Mouse (Mus musculus) limb, embryonic 13.5 days (tissue): ENCODE data around the gene Dedd2. TPM values are rescaled to one million over a fixed set of nuclear protein-coding genes. Genes with fewer than 3 reads are reported as not detected.
"Not testable (repeated sequence)": the region's sequence is repeated elsewhere in the genome, so short reads cannot be mapped to it uniquely, and the experiment has no call there.

Experiments used
- ATAC-seq: fragments of 200-750 bp; cut with Nextera tagmentation; 2 replicates; pipeline ENCODE4 v1.8.0; 2017; ENCODE audit warnings: low read depth, moderate number of reproducible peaks, moderate TSS enrichment; ENCODE audit not compliant: low FRiP score
- H3K27ac ChIP-seq: fragments of 300-500 bp; sonication (generic); 2 replicates; pipeline ENCODE4 v1.5.1; 2015; ENCODE audit warnings: inconsistent platforms, mild to moderate bottlenecking, moderate library complexity
- H3K27me3 ChIP-seq: fragments of 300-500 bp; sonication (generic); 2 replicates; pipeline ENCODE4 v1.6.1; 2015; ENCODE audit warnings: mild to moderate bottlenecking, inconsistent platforms
- H3K36me3 ChIP-seq: fragments of 300-500 bp; sonication (generic); 2 replicates; pipeline ENCODE4 v1.6.1; 2015; ENCODE audit warnings: inconsistent platforms, mild to moderate bottlenecking, moderate library complexity
- H3K4me1 ChIP-seq: fragments of 300-500 bp; sonication (generic); 2 replicates; pipeline ENCODE4 v1.6.1; 2015; ENCODE audit warnings: inconsistent platforms
- H3K4me2 ChIP-seq: fragments of 300-500 bp; sonication (generic); replicated peaks from 2 replicates; pipeline ENCODE4 v1.6.1; 2015; ENCODE audit warnings: inconsistent platforms, mild to moderate bottlenecking, moderate library complexity
- H3K4me3 ChIP-seq: fragments of 300-500 bp; sonication (generic); 2 replicates; pipeline ENCODE4 v1.5.1; 2015; ENCODE audit warnings: moderate library complexity, mild to moderate bottlenecking, inconsistent platforms
- H3K9ac ChIP-seq: fragments of 300-500 bp; sonication (generic); 2 replicates; pipeline ENCODE4 v1.6.1; 2015; ENCODE audit warnings: mild to moderate bottlenecking, inconsistent platforms
- H3K9me3 ChIP-seq: fragments of 300-500 bp; sonication (generic); 2 replicates; pipeline ENCODE4 v1.6.1; 2016; ENCODE audit warnings: inconsistent platforms
- WGBS: fragments of 180-500 bp; shearing (Covaris S2); methylation state at CpG from one replicate; pipeline ENCODE4 v1.1.7; 2015; 5-methylcytosine and 5-hydroxymethylcytosine counted together
- polyA plus RNA-seq: library from polyadenylated mRNA; unstranded; fragments of >200 nt; fragmentation: Nextera tagmentation; extraction: Ambion mirVana; gene quantifications from 2 replicates; pipeline ENCODE4 v1.2.1, GENCODE M21; 2015

Gene Dedd2
- polyA plus RNA-seq: 10.2 and 10.5 TPM in 2 replicates

DNA sequence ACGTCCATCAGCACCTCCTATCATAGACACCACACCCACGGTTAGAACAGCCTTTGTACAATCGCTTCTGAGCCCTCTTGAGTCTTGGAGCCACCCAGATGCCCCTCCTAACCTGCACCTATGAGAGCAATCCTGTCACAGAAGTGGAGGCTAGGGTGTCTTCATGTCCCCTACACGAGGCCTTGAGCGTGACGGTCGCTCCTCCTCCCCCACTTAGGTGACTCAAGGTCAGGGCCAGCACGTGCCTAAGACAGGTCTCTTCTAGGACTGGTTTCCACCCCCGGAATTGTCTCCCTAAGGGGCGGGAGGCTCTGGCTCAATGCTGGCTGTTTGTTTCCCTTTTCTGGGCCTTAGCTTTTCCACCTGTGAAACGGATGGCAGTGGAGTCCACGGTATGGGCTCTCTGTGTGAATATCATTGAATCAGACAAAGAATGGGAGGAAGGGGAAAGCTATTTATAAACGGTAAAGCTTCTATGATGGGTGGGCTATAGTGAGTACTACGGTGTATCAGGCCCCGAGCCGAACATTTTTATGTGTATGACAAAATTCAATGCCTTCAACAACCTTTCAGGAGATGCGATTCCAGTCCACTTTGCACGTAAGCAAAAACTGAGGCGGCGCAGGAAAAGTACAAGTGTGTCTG, at the start of gene Dedd2:
TSS of gene Dedd2 (minus strand) at position 159 of the 645 bp plus-strand sequence.
- Histone ChIP-seq H3K4me3 (peak within 1 kb of the TSS; percentile 76), H3K9me3 (no peaks in the 10 kb centered on the region), H3K4me2 (peak within 1 kb of the TSS; percentile 94), H3K36me3 (peaks cover 23% of the 10 kb centered on the region), H3K27me3 (no peaks in the 10 kb centered on the region), H3K4me1 (peaks cover 31% of the 10 kb centered on the region), H3K27ac (peak within 1 kb of the TSS; percentile 92), H3K9ac (peak within 1 kb of the TSS; percentile 85)
- 6% methylated on average over 20 of the region's 20 CpGs for WGBS
- no peak for ATAC-seq

DNA sequence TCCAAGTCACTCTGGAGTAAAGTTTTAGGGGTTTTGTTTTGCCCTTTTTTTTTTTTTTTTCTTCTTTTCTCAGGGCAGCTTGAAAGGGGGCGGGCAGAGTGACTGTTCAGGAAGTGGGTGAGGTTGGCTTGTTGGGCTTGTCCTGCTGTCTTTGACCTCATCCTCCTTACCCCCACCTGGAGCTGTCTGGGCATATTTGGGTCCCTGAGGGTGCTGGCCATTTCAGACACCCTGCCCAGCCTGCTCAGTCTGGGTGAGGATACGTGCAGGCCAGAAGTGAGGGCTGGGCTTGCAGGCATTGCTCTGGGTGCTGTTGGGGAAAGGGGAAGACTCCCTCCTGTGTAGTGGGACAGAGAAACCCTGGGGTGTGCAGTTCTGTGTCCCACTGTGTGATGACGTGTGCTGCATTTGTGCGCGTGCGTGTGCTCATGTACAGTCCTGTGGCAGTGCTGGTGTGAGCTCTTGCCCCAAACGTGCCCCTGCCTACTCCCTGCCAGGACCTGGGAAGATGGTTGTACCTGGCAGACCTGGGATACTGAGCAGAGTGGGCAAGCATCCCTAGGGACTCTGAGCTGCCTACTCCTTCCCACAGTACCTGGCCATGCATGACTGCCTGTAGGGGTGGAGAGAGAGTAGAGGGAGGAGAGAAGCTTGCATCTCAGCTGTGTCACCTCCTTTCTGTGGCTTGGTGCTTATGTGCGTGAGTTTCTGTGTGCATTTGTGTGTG, 49.3 kb upstream of the Dedd2 start:
- Histone ChIP-seq H3K4me3 (peak overlapping the region; percentile 75), H3K4me1 (peaks cover 40% of the 10 kb centered on the region), H3K27ac (no peak overlapping the region; the same call in 1 of the 2 replicates)

DNA sequence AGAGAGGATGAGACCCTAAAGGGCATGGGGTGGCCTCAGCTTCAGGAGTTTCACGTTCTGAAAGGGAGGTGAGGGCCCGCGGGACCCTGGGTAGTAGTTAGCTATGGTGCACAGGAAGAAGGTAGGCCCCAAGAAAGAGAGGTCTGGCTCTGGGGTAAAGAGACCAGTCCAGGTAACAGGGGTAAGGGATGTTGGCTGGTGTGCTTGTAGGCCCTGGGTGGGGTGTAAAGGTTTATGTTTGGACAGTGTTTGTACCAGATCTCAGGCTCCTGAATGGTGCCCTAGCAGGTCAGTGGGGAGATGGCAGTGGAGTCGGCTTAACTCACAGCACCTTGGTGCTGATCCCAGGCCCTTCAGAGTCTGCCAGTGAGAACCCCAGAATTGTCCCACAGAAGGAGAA, 48.6 kb upstream of the Dedd2 start:
- WGBS: 52% methylated on average over 4 of the region's 4 CpGs
- H3K4me2 ChIP-seq: peak overlapping the region; percentile 74
- ATAC-seq: no peak
- H3K9ac ChIP-seq: peak overlapping the region; percentile 78
- H3K27ac ChIP-seq: peak overlapping the region; percentile 72; the same call in 1 of the 2 replicates
- no peaks in the 10 kb centered on the region for H3K9me3 ChIP-seq
- peaks cover 33% of the 10 kb centered on the region for H3K4me1 ChIP-seq
- H3K36me3 ChIP-seq: peaks cover 34% of the 10 kb centered on the region
- H3K4me3 ChIP-seq: peak overlapping the region; percentile 75
- no peaks in the 10 kb centered on the region for H3K27me3 ChIP-seq

More for the DNA sequence above, 49.3 kb upstream of the Dedd2 start:
- Histone ChIP-seq H3K27me3 (no peaks in the 10 kb centered on the region), H3K36me3 (peaks cover 37% of the 10 kb centered on the region), H3K9ac (peak overlapping the region; percentile 78), H3K9me3 (no peaks in the 10 kb centered on the region), H3K4me2 (peak overlapping the region; percentile 74)
- 88% methylated on average over 8 of the region's 8 CpGs for WGBS
- no peak for ATAC-seq

DNA sequence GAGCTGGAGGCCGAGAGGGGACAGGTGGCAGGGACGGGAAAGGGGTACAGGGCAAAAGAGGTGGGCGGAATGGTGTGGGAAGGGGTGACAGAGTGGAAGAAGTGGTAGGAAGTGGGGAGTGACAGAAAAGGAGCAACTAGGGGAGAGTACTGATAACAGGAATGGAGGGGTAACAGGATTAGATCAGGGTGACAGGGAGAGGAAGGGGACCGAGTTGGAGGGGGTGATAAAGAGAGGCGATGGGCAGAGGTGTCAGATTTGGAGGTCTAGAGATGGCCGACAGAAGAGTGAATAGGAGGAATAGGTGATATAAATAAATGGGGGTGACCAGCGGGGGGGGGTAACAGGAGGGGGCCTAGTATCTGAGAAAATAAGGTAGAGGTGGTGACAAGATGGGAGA, 48.2 kb upstream of the Dedd2 start:
- Histone ChIP-seq H3K36me3 (peaks cover 30% of the 10 kb centered on the region), H3K4me2 (peak overlapping the region; percentile 74), H3K4me1 (peaks cover 29% of the 10 kb centered on the region), H3K27ac (peak overlapping the region; percentile 72; the same call in 1 of the 2 replicates), H3K4me3 (peak overlapping the region; percentile 75), H3K27me3 (no peaks in the 10 kb centered on the region), H3K9me3 (no peaks in the 10 kb centered on the region), H3K9ac (peak overlapping the region; percentile 78)
- under 1% methylated on average over 7 of the region's 7 CpGs for WGBS
- no peak for ATAC-seq

DNA sequence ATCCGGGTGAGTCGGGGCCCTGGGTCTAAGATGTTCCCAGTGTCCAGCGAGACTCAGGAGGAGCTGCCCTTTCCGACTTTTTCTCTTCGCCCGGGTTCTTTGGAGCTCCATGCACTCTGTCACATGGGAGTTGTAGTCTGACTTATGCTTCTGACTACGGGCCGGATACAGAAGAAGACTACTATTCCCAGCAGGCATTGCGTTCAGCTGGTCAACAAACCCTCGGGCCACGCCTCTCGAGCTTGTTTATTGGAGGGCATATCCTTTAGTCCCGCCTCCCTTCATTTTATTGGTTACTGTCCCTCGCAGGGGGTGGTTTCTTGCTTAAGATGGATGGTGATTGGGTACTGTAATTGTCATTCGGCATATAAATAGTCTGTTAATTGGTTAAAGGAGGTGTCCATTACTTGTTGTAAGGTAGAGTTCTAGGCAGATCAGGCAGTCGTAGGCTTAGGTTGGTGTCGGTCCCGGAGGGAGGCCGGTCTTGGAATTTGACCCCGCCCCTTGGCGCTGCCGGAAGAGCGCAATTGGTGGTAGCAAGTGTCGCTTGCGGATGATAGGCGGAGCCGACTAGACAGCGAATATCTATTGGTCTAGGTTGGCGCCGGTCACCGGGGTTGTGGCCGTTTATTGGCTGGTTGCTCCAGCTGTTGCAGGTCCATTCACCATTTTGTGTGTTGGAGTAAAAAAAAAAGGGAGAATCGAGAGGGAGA, 47.5 kb upstream of the Dedd2 start:
- Histone ChIP-seq H3K4me2 (peak overlapping the region; percentile 74), H3K27me3 (no peaks in the 10 kb centered on the region), H3K4me3 (peak overlapping the region; percentile 75), H3K9me3 (no peaks in the 10 kb centered on the region), H3K36me3 (peaks cover 23% of the 10 kb centered on the region), H3K4me1 (peaks cover 23% of the 10 kb centered on the region), H3K27ac (peak overlapping the region; percentile 91), H3K9ac (peak overlapping the region; percentile 78)
- peak; percentile 96 for ATAC-seq
- 0% methylated on average over 33 of the region's 33 CpGs for WGBS

DNA sequence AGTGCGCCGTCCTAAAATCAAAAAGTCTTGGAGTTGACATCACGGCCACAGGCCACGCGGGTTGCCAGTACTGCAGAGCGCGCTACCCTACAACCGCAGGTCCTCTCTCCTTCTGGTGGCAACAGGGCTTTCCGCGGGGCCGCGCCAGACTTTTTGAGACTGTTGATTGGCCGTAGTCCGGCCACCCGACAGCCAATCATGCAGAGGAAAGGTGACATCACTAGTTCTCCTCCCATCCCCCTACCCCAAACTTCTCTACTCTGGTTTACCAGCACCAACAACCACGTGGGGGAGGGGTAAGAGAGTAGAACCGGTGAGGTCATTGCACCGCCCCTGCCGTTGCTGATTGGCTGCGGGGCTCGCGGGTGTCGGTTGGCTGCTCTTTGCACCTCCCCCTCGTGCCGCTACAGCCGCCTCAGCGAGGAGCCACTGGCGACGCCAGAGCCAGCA, 46.9 kb upstream of the Dedd2 start, which contains the start of gene Cic:
TSS of gene Cic (plus strand) at position 404 of the 450 bp plus-strand sequence.
- H3K9me3 ChIP-seq: no peaks in the 10 kb centered on the region
- H3K9ac ChIP-seq: peak within 1 kb of the TSS; percentile 78
- peak within 1 kb of the TSS; percentile 75 for H3K4me3 ChIP-seq
- H3K4me1 ChIP-seq: peaks cover 23% of the 10 kb centered on the region
- WGBS: under 1% methylated on average over 29 of the region's 29 CpGs
- H3K4me2 ChIP-seq: peak within 1 kb of the TSS; percentile 74
- H3K27me3 ChIP-seq: no peaks in the 10 kb centered on the region
- H3K27ac ChIP-seq: peak within 1 kb of the TSS; percentile 91
- peaks cover 17% of the 10 kb centered on the region for H3K36me3 ChIP-seq
- peak; percentile 87 for ATAC-seq

DNA sequence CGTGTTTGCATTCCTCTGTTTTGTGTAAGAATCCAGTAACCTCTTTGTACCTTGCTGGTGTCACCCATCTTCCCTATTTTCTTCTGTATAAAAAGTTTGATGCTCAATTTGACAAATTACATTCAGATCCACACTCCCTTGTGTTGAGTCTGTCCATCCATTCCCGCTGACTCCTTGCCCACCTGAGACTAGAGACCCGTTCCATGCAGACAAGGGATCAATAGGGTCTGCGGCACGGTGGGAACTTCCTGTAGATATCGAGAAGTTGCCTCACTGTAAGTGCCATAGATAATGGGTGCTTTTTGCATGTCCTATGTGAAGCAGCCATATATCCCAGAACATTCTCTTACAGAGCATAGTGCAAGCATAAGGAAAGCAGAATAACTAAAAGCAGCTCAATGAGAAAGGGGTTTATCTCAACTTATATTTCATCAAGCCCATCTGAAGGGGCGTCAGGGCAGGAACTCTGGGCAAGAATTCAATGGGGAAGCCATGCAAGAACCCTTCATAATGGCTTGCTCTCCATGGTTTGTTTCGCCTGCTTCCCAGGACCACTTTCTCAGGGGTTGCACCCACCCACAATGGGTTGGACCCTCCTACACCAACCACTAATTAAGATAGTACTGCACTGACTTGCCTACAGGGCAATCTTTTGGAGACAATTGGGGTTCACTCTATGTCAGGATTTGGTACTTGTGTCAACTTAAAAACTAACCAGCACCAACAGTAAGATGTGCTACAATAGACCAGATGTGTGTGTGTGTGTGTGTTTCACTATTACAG, 46.0 kb upstream of the Dedd2 start:
- Histone ChIP-seq H3K4me3 (0 out of 2 replicates have a peak overlapping the region, but pooled peaks have one; percentile 75), H3K27ac (no peak overlapping the region), H3K4me2 (peak overlapping the region; percentile 68), H3K36me3 (peaks cover 8% of the 10 kb centered on the region), H3K4me1 (peaks cover 23% of the 10 kb centered on the region), H3K27me3 (no peaks in the 10 kb centered on the region), H3K9me3 (no peaks in the 10 kb centered on the region), H3K9ac (no peak overlapping the region)
- 88% methylated on average over 8 of the region's 8 CpGs for WGBS
- no peak for ATAC-seq

DNA sequence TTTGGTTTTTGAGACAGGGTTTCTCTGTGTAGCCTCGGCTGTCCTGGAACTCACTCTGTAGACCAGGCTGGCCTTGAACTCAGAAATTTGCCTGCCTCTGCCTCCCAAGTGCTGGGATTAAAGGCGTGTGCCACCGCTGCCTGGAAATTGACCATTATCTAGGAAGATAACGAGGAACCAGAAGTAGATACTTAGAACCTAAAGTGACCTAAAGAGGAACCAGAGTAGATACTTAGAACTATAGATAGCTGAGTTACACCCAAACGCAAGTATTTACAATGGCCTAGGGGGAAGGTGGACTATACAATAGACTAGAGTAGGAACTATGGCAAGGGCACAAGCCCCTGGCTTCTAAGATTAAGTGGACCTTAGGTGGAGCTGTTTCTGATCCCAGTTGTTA, 45.3 kb upstream of the Dedd2 start:
- not testable (repeated sequence) for H3K4me2 ChIP-seq, H3K27ac ChIP-seq, H3K9me3 ChIP-seq, H3K4me3 ChIP-seq, H3K36me3 ChIP-seq, H3K9ac ChIP-seq, ATAC-seq, H3K27me3 ChIP-seq
- WGBS: 89% methylated on average over 5 of the region's 5 CpGs
- H3K4me1 ChIP-seq: peaks cover 23% of the 10 kb centered on the region

DNA sequence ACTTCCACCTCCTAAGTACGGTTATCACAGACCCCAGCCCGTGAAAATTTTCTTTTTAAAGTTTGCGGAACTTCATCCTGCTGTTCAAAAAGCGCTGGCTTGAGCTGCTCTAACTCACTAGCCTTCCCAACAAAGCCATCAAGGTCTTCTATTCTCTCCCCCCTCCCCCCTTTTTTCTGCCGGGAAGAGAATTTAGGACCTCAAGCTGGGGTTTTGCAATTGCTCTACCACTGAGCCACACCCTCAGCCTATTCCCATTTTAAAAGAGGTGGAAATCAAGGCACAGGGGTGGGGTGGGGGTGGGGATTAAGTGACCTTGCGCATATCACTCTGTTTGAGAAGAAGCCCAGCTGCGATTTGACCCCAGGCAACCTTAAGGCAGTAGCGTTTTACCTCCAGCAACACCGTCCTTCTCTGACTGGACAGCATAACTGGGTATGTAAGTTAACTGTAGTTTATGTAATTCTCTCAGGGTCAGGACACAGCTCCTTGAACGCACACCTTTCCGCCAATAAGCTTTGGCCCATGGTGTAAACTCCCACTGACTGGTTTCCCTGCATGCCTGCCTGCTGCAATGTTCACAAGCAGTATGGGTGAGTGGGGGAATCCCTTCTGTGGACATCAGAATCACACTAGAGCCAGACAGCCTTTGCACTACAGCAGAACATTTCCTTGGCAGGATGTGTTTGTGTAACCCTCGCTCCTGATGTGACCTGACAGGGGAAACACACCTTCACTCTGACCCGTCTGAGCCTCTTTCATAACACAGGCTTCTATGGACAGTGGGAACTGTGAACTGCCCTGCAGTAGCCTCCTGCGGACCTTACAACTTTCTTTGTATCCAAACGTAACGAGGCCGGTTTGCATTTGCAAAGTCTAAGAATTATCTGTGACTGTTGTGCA, 43.8 kb upstream of the Dedd2 start:
- Histone ChIP-seq H3K27ac (no peak overlapping the region), H3K27me3 (no peaks in the 10 kb centered on the region), H3K9ac (no peak overlapping the region), H3K4me1 (peaks cover 12% of the 10 kb centered on the region), H3K9me3 (no peaks in the 10 kb centered on the region), H3K36me3 (no peaks in the 10 kb centered on the region), H3K4me3 (no peak overlapping the region), H3K4me2 (no peak overlapping the region)
- no peak for ATAC-seq
- WGBS: 33% methylated on average over 17 of the region's 17 CpGs

DNA sequence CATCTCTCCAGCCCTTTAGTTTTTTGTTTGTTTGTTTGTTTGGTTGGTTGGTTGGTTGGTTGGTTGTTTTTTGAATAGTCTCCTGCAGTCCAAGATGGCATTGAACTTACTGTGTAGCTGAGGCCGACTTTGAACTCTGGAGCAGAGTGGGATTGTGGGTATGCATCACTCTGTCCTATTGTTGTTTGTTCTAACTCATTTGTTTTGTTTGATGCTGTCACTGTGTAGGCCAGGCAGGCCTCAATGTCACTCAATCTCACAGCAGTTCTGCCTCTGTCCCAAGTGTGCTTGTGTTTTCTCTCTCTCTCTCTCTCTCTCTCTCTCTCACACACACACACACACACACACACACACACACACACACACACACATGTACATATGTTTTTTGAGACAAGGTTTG, 41.5 kb upstream of the Dedd2 start:
- H3K4me3 ChIP-seq: no peak overlapping the region
- WGBS: 95% methylated on average over 1 of the region's 1 CpGs
- ATAC-seq: no peak

More for the DNA sequence above, 41.5 kb upstream of the Dedd2 start:
- Histone ChIP-seq H3K9me3 (no peaks in the 10 kb centered on the region), H3K27me3 (no peaks in the 10 kb centered on the region), H3K27ac (no peak overlapping the region), H3K36me3 (no peaks in the 10 kb centered on the region), H3K4me1 (peaks cover 4% of the 10 kb centered on the region), H3K9ac (no peak overlapping the region), H3K4me2 (no peak overlapping the region)
